Mouse (Mus musculus) midbrain, embryonic 10.5 days (tissue): ENCODE data around the gene Rarg. TPM values are rescaled to one million over a fixed set of nuclear protein-coding genes. Genes with fewer than 3 reads are reported as not detected.
A peak's percentile ranks its signal among the peaks of the same experiment; 100 is the strongest.

Experiments
- DNase-seq: peaks from one replicate; pipeline ENCODE4 v3.0.0-alpha.2; 2017; ENCODE audit warnings: low spot score
- H3K27ac ChIP-seq: fragments of 300-500 bp; sonication (generic); replicated peaks from 2 replicates; pipeline ENCODE4 v1.5.1; 2016; ENCODE audit warnings: mild to moderate bottlenecking
- H3K27me3 ChIP-seq: fragments of 300-500 bp; sonication (generic); 2 replicates; pipeline ENCODE4 v1.6.1; 2016; ENCODE audit warnings: low read depth, mild to moderate bottlenecking; ENCODE audit not compliant: poor library complexity, severe bottlenecking
- H3K36me3 ChIP-seq: fragments of 300-500 bp; sonication (generic); 2 replicates; pipeline ENCODE4 v1.6.1; 2016; ENCODE audit warnings: mild to moderate bottlenecking, moderate library complexity
- H3K4me1 ChIP-seq: fragments of 300-500 bp; sonication (generic); 2 replicates; pipeline ENCODE4 v1.6.1; 2016
- H3K4me3 ChIP-seq: fragments of 300-500 bp; sonication (generic); 2 replicates; pipeline ENCODE4 v1.5.1; 2016; ENCODE audit warnings: mild to moderate bottlenecking, moderate library complexity
- H3K9me3 ChIP-seq: fragments of 300-500 bp; sonication (generic); replicated peaks from 2 replicates; pipeline ENCODE4 v1.6.1; 2016; ENCODE audit warnings: mild to moderate bottlenecking
- WGBS: fragments of 180-500 bp; shearing (Covaris S2); methylation state at CpG from one replicate; pipeline ENCODE4 v1.1.7; 2016; 5-methylcytosine and 5-hydroxymethylcytosine counted together
- polyA plus RNA-seq: library from polyadenylated mRNA; unstranded; fragments of >200 nt; fragmentation: Nextera tagmentation; extraction: Ambion mirVana; gene quantifications from 2 replicates; pipeline ENCODE4 v1.2.1, GENCODE M21; 2016

Rarg gene
- polyA plus RNA-seq, 1 experiment from 2014 or later: 16.2 TPM

GRCm38 (mm10) chr15:102188096-102188495 lies 69.2 kb downstream of the Rarg start:
- peak overlapping the region; percentile 14; the same call in 1 of the 2 replicates for H3K27ac ChIP-seq
- 94% methylated on average over 10 of the region's 10 CpGs for WGBS

GRCm38 (mm10) chr15:102186239-102186638 lies 71.1 kb downstream of the Rarg start:
- WGBS: 84% methylated on average over 11 of the region's 11 CpGs
- Histone ChIP-seq H3K27ac (no peak overlapping the region), H3K27me3 (no peaks in the 10 kb centered on the region), H3K36me3 (peaks cover 31% of the 10 kb centered on the region; the same call in 1 of the 2 replicates), H3K4me3 (no peak overlapping the region), H3K4me1 (peaks cover 14% of the 10 kb centered on the region), H3K9me3 (no peaks in the 10 kb centered on the region)
- no peak for DNase-seq

More at GRCm38 (mm10) chr15:102188096-102188495, 69.2 kb downstream of the Rarg start:
- peaks cover 29% of the 10 kb centered on the region; the same call in 1 of the 2 replicates for H3K36me3 ChIP-seq
- no peaks in the 10 kb centered on the region for H3K27me3 ChIP-seq
- H3K4me1 ChIP-seq: peaks cover 32% of the 10 kb centered on the region
- H3K4me3 ChIP-seq: no peak overlapping the region
- DNase-seq: no peak
- no peaks in the 10 kb centered on the region for H3K9me3 ChIP-seq

Other genes starting within 250 kb of the Rarg start
- gene Krt18, start 229.3 kb downstream of the Rarg start, polyA plus RNA-seq: 11.4 and 21.0 TPM in 2 replicates
- 113 and 125 TPM in 2 replicates for gene Eif4b, start 183.7 kb downstream of the Rarg start, polyA plus RNA-seq
- 8.9 and 9.4 TPM in 2 replicates for gene Tns2, start 157.1 kb downstream of the Rarg start, polyA plus RNA-seq
- gene Spryd3, start 121.3 kb downstream of the Rarg start, polyA plus RNA-seq: 13.7 and 15.5 TPM in 2 replicates
- 0.32 and 0.38 TPM in 2 replicates for gene Igfbp6, start 113.2 kb downstream of the Rarg start, polyA plus RNA-seq
- gene Soat2, start 107.0 kb downstream of the Rarg start, polyA plus RNA-seq: 0.14 and 0.20 TPM in 2 replicates
- gene Zfp740, start 54.3 kb downstream of the Rarg start, polyA plus RNA-seq: 63.0 and 72.4 TPM in 2 replicates
- gene Csad, start 52.8 kb downstream of the Rarg start, polyA plus RNA-seq: 32.8 and 38.8 TPM in 2 replicates
- gene Itgb7, start 25.6 kb downstream of the Rarg start, polyA plus RNA-seq: 0.31 and 0.56 TPM in 2 replicates
- gene Gm9918, start 13.0 kb upstream of the Rarg start, polyA plus RNA-seq: 0.35 and 0.41 TPM in 2 replicates
- gene Mfsd5, start 21.9 kb upstream of the Rarg start, polyA plus RNA-seq: 59.2 and 63.2 TPM in 2 replicates
- 47.4 and 54.4 TPM in 2 replicates for gene Espl1, start 38.7 kb upstream of the Rarg start, polyA plus RNA-seq
- gene Pfdn5, start 68.6 kb upstream of the Rarg start, polyA plus RNA-seq: 335 and 345 TPM in 2 replicates
- 125 and 134 TPM in 2 replicates for gene Myg1, start 74.2 kb upstream of the Rarg start, polyA plus RNA-seq
- 115 and 128 TPM in 2 replicates for gene Aaas, start 93.3 kb upstream of the Rarg start, polyA plus RNA-seq
- gene Sp7, start 109.7 kb upstream of the Rarg start, polyA plus RNA-seq: 0.59 and 0.66 TPM in 2 replicates
- 7.9 and 8.9 TPM in 2 replicates for gene Sp1, start 148.6 kb upstream of the Rarg start, polyA plus RNA-seq
- 0.10 and 0.50 TPM in 2 replicates for gene Amhr2, start 187.8 kb upstream of the Rarg start, polyA plus RNA-seq
- 75.7 and 82.3 TPM in 2 replicates for gene Prr13, start 201.5 kb upstream of the Rarg start, polyA plus RNA-seq
- 194 and 201 TPM in 2 replicates for gene Pcbp2, start 213.0 kb upstream of the Rarg start, polyA plus RNA-seq
- gene Gm10337, start 246.2 kb upstream of the Rarg start, polyA plus RNA-seq: 3.5 TPM in 1 of 2 replicates, not detected in the other